Comparison of ENCODE assay signal across 8 mouse cellular contexts in genomic region chr8:106892806-106893451, GRCm38 (mm10). TPM values are rescaled to one million over a fixed set of nuclear protein-coding genes. Genes with fewer than 3 reads are reported as not detected.
DNase-seq lines count a peak whose midpoint lies in the region; ATAC-seq and TF ChIP-seq lines count a peak whose summit lies in the region.

No protein-coding gene starts in this region.

- peak; percentile 67 for ATAC-seq in limb, embryonic 15.5 days (ENCODE audit: insufficient number of reproducible peaks, low FRiP score, low TSS enrichment, low read depth)
- ATAC-seq in midbrain, embryonic 16.5 days, result peak; percentile 86

- H3K4me2 ChIP-seq in limb, embryonic 15.5 days, result peak overlapping the region; percentile 62
- peak overlapping the region; percentile 93 for H3K4me2 ChIP-seq in midbrain, embryonic 16.5 days (ENCODE audit: low read length)

- TF ChIP-seq CTCF in bone marrow macrophage, adult 2 months (IDR thresholded peaks at IDR 0.05; ENCODE audit: low read depth, low read length), result no peak

- H3K27ac ChIP-seq in bone marrow macrophage, adult 2 months (ENCODE audit: insufficient read depth, low read depth, low read length), result peak overlapping the region; percentile 75
- peak overlapping the region; percentile 95 for H3K27ac ChIP-seq in limb, embryonic 15.5 days
- H3K27ac ChIP-seq in midbrain, embryonic 16.5 days (ENCODE audit: low read length), result peak overlapping the region; percentile 95

- peaks cover 28% of the 10 kb centered on the region for H3K36me3 ChIP-seq in limb, embryonic 15.5 days
- no peaks in the 10 kb centered on the region for H3K36me3 ChIP-seq in midbrain, embryonic 16.5 days (ENCODE audit: control insufficient read depth, insufficient read depth, low read length)

- TF ChIP-seq POLR2A in bone marrow macrophage, adult 2 months (IDR thresholded peaks at IDR 0.05; ENCODE audit: borderline replicate concordance, low read depth, low read length), result no peak

- H3K9ac ChIP-seq in limb, embryonic 15.5 days, result peak overlapping the region; percentile 91
- H3K9ac ChIP-seq in midbrain, embryonic 16.5 days (ENCODE audit: low read depth, low read length), result peak overlapping the region; percentile 96

- peak; percentile 81 to 82 for DNase-seq in cerebellum, postnatal 10 days
- DNase-seq in cerebellum, postnatal 36 days, result no peak
- peak; percentile 54 for DNase-seq in 3T3-L1 (ENCODE audit: low read depth, low spot score)
- peak; percentile 19 for DNase-seq in forelimb bud, embryonic 11.5 days (ENCODE audit: low read depth, low spot score)
- DNase-seq in right cerebral cortex, adult 2 months (ENCODE audit: low spot score in 2 of 2), result no peak

- H3K27me3 ChIP-seq in limb, embryonic 15.5 days, result no peaks in the 10 kb centered on the region
- H3K27me3 ChIP-seq in midbrain, embryonic 16.5 days (ENCODE audit: control insufficient read depth, insufficient read depth, low read depth, low read length), result no peaks in the 10 kb centered on the region

- peak overlapping the region; percentile 96 for H3K4me3 ChIP-seq in bone marrow macrophage, adult 2 months (ENCODE audit: insufficient read depth, low read length)
- H3K4me3 ChIP-seq in limb, embryonic 15.5 days, result peak overlapping the region; percentile 95
- peak overlapping the region; percentile 97 for H3K4me3 ChIP-seq in midbrain, embryonic 16.5 days (ENCODE audit: low read depth, low read length)

- H3K4me1 ChIP-seq in bone marrow macrophage, adult 2 months (ENCODE audit: control insufficient read depth, insufficient read depth, low read length), result peaks cover 21% of the 10 kb centered on the region
- peaks cover 13% of the 10 kb centered on the region for H3K4me1 ChIP-seq in limb, embryonic 15.5 days
- peaks cover 23% of the 10 kb centered on the region for H3K4me1 ChIP-seq in midbrain, embryonic 16.5 days (ENCODE audit: control insufficient read depth, insufficient read depth, low read length)

- no peaks in the 10 kb centered on the region for H3K9me3 ChIP-seq in limb, embryonic 15.5 days
- H3K9me3 ChIP-seq in midbrain, embryonic 16.5 days (replicated peaks; ENCODE audit: control insufficient read depth, low read length, poor library complexity, severe bottlenecking), result no peaks in the 10 kb centered on the region

- 3% methylated on average over 49 of the region's 57 CpGs for WGBS in limb, embryonic 15.5 days
- under 1% methylated on average over 36 of the region's 57 CpGs for WGBS in midbrain, embryonic 16.5 days

RNA-seq across cellular contexts. Expression of gene Utp4, which starts 0.5 kb away (rescaled TPM):
- polyA plus RNA-seq in bone marrow macrophage, adult 2 months (2012; ENCODE audit: insufficient read depth, insufficient read length, missing spikeins), result 9.7 and 10.7 TPM in 2 replicates
- polyA plus RNA-seq in limb, embryonic 15.5 days (2015; fragmentation: Nextera tagmentation; extraction: Ambion mirVana), result 62.5 and 64.0 TPM in 2 replicates
- polyA plus RNA-seq in midbrain, embryonic 16.5 days (2015; fragmentation: Nextera tagmentation; extraction: Ambion mirVana), result 42.3 and 46.2 TPM in 2 replicates

RNA-seq across cellular contexts. Expression of gene Has3, which starts 22.9 kb away (rescaled TPM):
- not detected in 2 replicates for polyA plus RNA-seq in bone marrow macrophage, adult 2 months (2012; ENCODE audit: insufficient read depth, insufficient read length, missing spikeins)
- polyA plus RNA-seq in limb, embryonic 15.5 days (2015; fragmentation: Nextera tagmentation; extraction: Ambion mirVana), result 0.42 and 0.76 TPM in 2 replicates
- 1.2 and 1.5 TPM in 2 replicates for polyA plus RNA-seq in midbrain, embryonic 16.5 days (2015; fragmentation: Nextera tagmentation; extraction: Ambion mirVana)

RNA-seq across cellular contexts. Expression of gene Sntb2, which starts 42.6 kb away (rescaled TPM):
- polyA plus RNA-seq in bone marrow macrophage, adult 2 months (2012; ENCODE audit: insufficient read depth, insufficient read length, missing spikeins), result 11.4 and 13.7 TPM in 2 replicates
- 14.9 and 17.8 TPM in 2 replicates for polyA plus RNA-seq in limb, embryonic 15.5 days (2015; fragmentation: Nextera tagmentation; extraction: Ambion mirVana)
- polyA plus RNA-seq in midbrain, embryonic 16.5 days (2015; fragmentation: Nextera tagmentation; extraction: Ambion mirVana), result 4.3 and 4.6 TPM in 2 replicates

Comparison
In these comparisons a context has a peak if more than half of its experiments do, and no peak if none do; other contexts are left out.
1. DNase-seq: peak in cerebellum, postnatal 10 days (2 of 2), 3T3-L1 (single experiment) and forelimb bud, embryonic 11.5 days (single experiment); none in cerebellum, postnatal 36 days (0 of 2) and right cerebral cortex, adult 2 months (0 of 2).
2. Peak in every context shown above with its lines, with median percentiles within 50 percentile points of each other: H3K27ac ChIP-seq and H3K4me3 ChIP-seq.